Mouse (Mus musculus): ENCODE results near the gene Olfr1087. TPM values are rescaled to one million over a fixed set of nuclear protein-coding genes. Genes with fewer than 3 reads are reported as not detected.
"Not testable (repeated sequence)": the region's sequence is repeated elsewhere in the genome, so short reads cannot be mapped to it uniquely, and the experiment has no call there.

The Olfr1087 gene
- polyA plus RNA-seq (2015; fragmentation: Nextera tagmentation; extraction: Ambion mirVana): not detected in 2 replicates

DNA sequence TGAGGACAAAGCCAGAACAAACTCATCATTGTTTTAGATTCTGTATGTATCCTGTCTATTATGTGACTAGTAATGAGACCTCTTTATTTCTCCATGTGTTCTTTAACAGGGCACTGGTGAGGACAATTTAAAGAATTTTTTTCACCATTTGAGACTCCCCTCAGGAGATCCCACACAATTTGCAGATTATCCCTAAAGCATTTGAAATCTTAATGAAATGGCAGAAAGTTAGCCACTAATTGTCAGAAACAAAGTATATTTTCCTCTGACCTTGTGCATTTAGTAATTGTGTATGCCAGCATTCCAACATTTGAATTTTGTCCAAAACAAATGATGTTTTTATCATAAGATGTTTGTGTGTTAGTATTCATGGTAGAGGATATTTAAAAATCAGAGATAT lies at the start of gene Olfr1087:
Gene Olfr1087, minus strand, starts transcription at position 101 of the 400 bp plus-strand sequence.
- Histone ChIP-seq H3K4me3 (replicated peaks) (no peak within 1 kb of the TSS), H3K36me3 (no peaks in the 10 kb centered on the region), H3K27ac (no peak within 1 kb of the TSS), H3K9me3 (no peaks in the 10 kb centered on the region), H3K27me3 (replicated peaks) (no peaks in the 10 kb centered on the region), H3K4me1 (no peaks in the 10 kb centered on the region), H3K9ac (no peak within 1 kb of the TSS), H3K4me2 (no peak within 1 kb of the TSS)
- ATAC-seq (ENCODE audit: insufficient read depth, low FRiP score, low read depth): no peak

DNA sequence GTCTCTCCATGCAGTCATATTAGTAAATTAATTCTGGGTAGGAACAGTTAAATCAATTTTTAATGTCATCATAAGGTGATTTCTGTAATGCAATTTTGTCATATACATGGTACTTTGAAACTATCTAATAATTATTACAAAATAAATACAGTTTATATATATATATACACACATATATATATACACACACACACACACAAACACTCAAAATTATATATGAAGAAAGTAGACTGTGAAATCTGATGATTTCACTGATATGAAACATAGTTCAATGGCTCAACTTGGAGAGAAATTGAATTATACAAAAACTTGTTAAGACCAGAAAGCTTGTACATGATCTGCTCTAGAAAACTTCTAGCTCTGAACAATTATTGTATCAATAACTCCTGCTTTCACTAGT lies 35.4 kb upstream of the Olfr1087 start, which contains the start of gene Olfr1089:
Gene Olfr1089, minus strand, starts transcription at position 101 of the 400 bp plus-strand sequence.
- no peaks in the 10 kb centered on the region for H3K4me1 ChIP-seq
- H3K36me3 ChIP-seq: no peaks in the 10 kb centered on the region
- H3K4me3 ChIP-seq (replicated peaks): no peak within 1 kb of the TSS
- no peak within 1 kb of the TSS for H3K9ac ChIP-seq
- no peak for ATAC-seq (ENCODE audit: insufficient read depth, low FRiP score, low read depth)
- H3K27ac ChIP-seq: no peak within 1 kb of the TSS
- H3K4me2 ChIP-seq: no peak within 1 kb of the TSS
- H3K9me3 ChIP-seq: no peaks in the 10 kb centered on the region
- no peaks in the 10 kb centered on the region for H3K27me3 ChIP-seq (replicated peaks)

DNA sequence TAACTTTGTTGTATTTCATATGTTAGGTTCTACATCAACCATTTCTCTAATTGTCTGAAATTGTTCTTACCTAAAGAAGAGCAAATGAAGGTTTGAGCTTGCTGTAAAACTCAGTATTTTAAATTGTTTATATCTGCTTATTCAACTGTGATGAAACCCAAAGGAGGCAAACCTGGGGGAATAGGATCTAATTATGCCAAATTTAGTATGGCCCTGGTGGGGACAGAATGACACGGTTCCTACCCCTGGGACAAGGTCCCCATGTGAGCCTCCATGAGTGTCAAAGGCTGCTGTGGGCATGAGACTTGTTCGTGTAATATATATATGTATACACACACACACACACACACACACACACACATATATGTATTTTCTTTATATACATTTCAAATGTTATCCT lies 18.2 kb downstream of the Olfr1087 start, which contains the start of gene Olfr1086:
Gene Olfr1086, minus strand, starts transcription at position 101 of the 400 bp plus-strand sequence.
- Histone ChIP-seq H3K4me3 (replicated peaks) (no peak within 1 kb of the TSS), H3K4me2 (no peak within 1 kb of the TSS), H3K4me1 (no peaks in the 10 kb centered on the region), H3K9me3 (no peaks in the 10 kb centered on the region), H3K36me3 (no peaks in the 10 kb centered on the region), H3K9ac (no peak within 1 kb of the TSS), H3K27me3 (replicated peaks) (no peaks in the 10 kb centered on the region), H3K27ac (no peak within 1 kb of the TSS)
- ATAC-seq (ENCODE audit: insufficient read depth, low FRiP score, low read depth): no peak
- 69% methylated on average over 2 of the region's 2 CpGs for WGBS

DNA sequence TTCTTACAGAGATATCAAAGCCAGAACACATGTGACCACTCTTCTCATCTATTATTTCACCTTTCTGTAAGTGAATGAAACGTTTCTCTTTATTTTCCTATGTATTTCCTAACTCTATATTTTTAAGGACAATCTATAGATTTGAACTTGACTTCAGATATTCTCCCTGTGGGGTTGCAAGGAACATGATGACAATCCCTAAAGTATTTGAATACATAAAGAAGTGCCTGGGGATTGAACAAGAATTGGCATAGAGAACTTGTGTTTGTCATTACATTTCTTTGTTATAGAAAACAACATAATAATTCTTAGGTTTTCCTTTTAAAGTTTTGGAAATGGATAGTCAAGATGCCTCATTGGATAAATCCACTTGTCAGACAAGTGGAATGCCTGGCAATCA lies 36.3 kb downstream of the Olfr1087 start, which contains the start of gene Olfr1085:
Gene Olfr1085, minus strand, starts transcription at position 101 of the 400 bp plus-strand sequence.
- no peak within 1 kb of the TSS for H3K9ac ChIP-seq
- H3K4me1 ChIP-seq: no peaks in the 10 kb centered on the region
- H3K4me2 ChIP-seq: no peak within 1 kb of the TSS
- no peaks in the 10 kb centered on the region for H3K27me3 ChIP-seq (replicated peaks)
- 18% methylated on average over 1 of the region's 1 CpGs for WGBS
- no peaks in the 10 kb centered on the region for H3K9me3 ChIP-seq
- ATAC-seq (ENCODE audit: insufficient read depth, low FRiP score, low read depth): no peak
- no peak within 1 kb of the TSS for H3K27ac ChIP-seq
- H3K36me3 ChIP-seq: no peaks in the 10 kb centered on the region
- H3K4me3 ChIP-seq (replicated peaks): no peak within 1 kb of the TSS

DNA sequence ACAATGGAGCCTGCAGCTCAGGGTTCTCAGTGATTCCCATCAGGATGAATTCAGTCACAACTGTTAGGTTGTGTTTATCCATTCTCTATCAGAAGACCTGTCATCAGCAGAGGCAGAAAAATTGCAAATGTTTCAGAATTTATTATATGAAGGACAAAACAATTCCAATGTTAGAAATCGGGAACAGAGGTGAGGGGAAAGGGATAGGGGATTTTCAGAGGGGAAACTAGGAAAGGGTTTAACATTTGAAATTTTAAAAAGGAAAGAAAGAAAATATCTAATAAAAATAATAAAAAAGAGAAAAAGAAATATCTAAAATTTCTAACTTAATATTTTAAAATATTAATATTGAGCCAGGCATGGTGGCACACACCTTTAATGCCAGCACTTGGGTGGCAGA lies 58.6 kb downstream of the Olfr1087 start, which contains the start of gene Olfr1084:
Gene Olfr1084, minus strand, starts transcription at position 101 of the 400 bp plus-strand sequence.
- ATAC-seq (ENCODE audit: insufficient read depth, low FRiP score, low read depth); H3K27ac ChIP-seq; H3K9ac ChIP-seq; H3K9me3 ChIP-seq; H3K4me1 ChIP-seq; H3K4me2 ChIP-seq; H3K27me3 ChIP-seq (replicated peaks); H3K4me3 ChIP-seq (replicated peaks); H3K36me3 ChIP-seq: not testable (repeated sequence)
- 78% methylated on average over 1 of the region's 1 CpGs for WGBS

Other genes starting within 250 kb of the Olfr1087 start
- gene Olfr1065, start 247.8 kb downstream of the Olfr1087 start, polyA plus RNA-seq (2015; fragmentation: Nextera tagmentation; extraction: Ambion mirVana): not detected in 2 replicates
- not detected in 2 replicates for gene Olfr1066, start 242.1 kb downstream of the Olfr1087 start, polyA plus RNA-seq (2015; fragmentation: Nextera tagmentation; extraction: Ambion mirVana)
- gene Olfr228, start 211.0 kb downstream of the Olfr1087 start, polyA plus RNA-seq (2015; fragmentation: Nextera tagmentation; extraction: Ambion mirVana): not detected in 2 replicates
- gene Olfr1076, start 189.9 kb downstream of the Olfr1087 start, polyA plus RNA-seq (2015; fragmentation: Nextera tagmentation; extraction: Ambion mirVana): not detected in 2 replicates
- gene Olfr1079, start 155.9 kb downstream of the Olfr1087 start, polyA plus RNA-seq (2015; fragmentation: Nextera tagmentation; extraction: Ambion mirVana): not detected in 2 replicates
- gene Olfr1080, start 140.2 kb downstream of the Olfr1087 start, polyA plus RNA-seq (2015; fragmentation: Nextera tagmentation; extraction: Ambion mirVana): not detected in 2 replicates
- gene Olfr1082, start 99.4 kb downstream of the Olfr1087 start, polyA plus RNA-seq (2015; fragmentation: Nextera tagmentation; extraction: Ambion mirVana): not detected in 2 replicates
- not detected in 2 replicates for gene Olfr1084, start 58.7 kb downstream of the Olfr1087 start, polyA plus RNA-seq (2015; fragmentation: Nextera tagmentation; extraction: Ambion mirVana)
- gene Olfr1085, start 36.4 kb downstream of the Olfr1087 start, polyA plus RNA-seq (2015; fragmentation: Nextera tagmentation; extraction: Ambion mirVana): not detected in 2 replicates
- not detected in 2 replicates for gene Olfr1086, start 18.3 kb downstream of the Olfr1087 start, polyA plus RNA-seq (2015; fragmentation: Nextera tagmentation; extraction: Ambion mirVana)
- gene Olfr1089, start 35.3 kb upstream of the Olfr1087 start, polyA plus RNA-seq (2015; fragmentation: Nextera tagmentation; extraction: Ambion mirVana): not detected in 2 replicates
- gene Olfr1090, start 60.6 kb upstream of the Olfr1087 start, polyA plus RNA-seq (2015; fragmentation: Nextera tagmentation; extraction: Ambion mirVana): not detected in 2 replicates
- not detected in 2 replicates for gene Olfr1093, start 84.1 kb upstream of the Olfr1087 start, polyA plus RNA-seq (2015; fragmentation: Nextera tagmentation; extraction: Ambion mirVana)
- gene Olfr141, start 111.6 kb upstream of the Olfr1087 start, polyA plus RNA-seq (2015; fragmentation: Nextera tagmentation; extraction: Ambion mirVana): not detected in 2 replicates
- gene Olfr1094, start 126.3 kb upstream of the Olfr1087 start, polyA plus RNA-seq (2015; fragmentation: Nextera tagmentation; extraction: Ambion mirVana): not detected in 2 replicates
- gene Olfr1095, start 153.3 kb upstream of the Olfr1087 start, polyA plus RNA-seq (2015; fragmentation: Nextera tagmentation; extraction: Ambion mirVana): not detected in 2 replicates
- gene Gm13723, start 176.4 kb upstream of the Olfr1087 start, polyA plus RNA-seq (2015; fragmentation: Nextera tagmentation; extraction: Ambion mirVana): not detected in 2 replicates
- not detected in 2 replicates for gene Olfr1097, start 193.8 kb upstream of the Olfr1087 start, polyA plus RNA-seq (2015; fragmentation: Nextera tagmentation; extraction: Ambion mirVana)
- not detected in 2 replicates for gene Olfr1098, start 226.2 kb upstream of the Olfr1087 start, polyA plus RNA-seq (2015; fragmentation: Nextera tagmentation; extraction: Ambion mirVana)